Mouse (Mus musculus) spleen, adult 2 months (tissue): ENCODE results near the gene Cdr2l.

ENCODE experiments used
- CTCF ChIP-seq: fragments of 200-500 bp; IDR thresholded peaks from 2 replicates; pipeline ENCODE4 v1.5.1; 2011; ENCODE audit warnings: mild to moderate bottlenecking, inconsistent platforms; ENCODE audit not compliant: insufficient read depth, insufficient read length, insufficient replicate concordance; ENCODE audit errors: extremely low read depth
- POLR2A ChIP-seq: fragments of 200-500 bp; IDR thresholded peaks from 2 replicates; pipeline ENCODE4 v1.6.1; 2011; ENCODE audit warnings: low read depth, low read length, inconsistent platforms

DNA sequence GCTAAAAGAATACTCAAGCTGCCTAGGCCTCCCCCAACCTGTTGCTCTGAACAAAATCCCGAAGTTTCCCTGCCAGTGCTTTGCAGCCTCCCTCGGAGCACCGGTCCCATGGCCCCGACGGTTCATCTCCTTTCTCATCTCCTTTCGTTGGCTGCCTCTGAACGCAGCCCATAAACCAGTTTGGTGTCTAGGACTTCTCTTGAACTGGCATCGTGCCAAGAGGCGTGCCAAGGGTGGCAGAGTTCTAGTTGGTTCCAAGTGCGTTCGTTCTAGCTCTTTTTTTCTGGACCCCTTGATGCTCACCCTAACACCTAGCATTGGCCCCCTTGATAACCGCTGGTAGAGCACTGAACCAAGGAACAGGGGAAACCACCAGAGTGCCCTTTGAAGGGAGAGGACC is 46.5 kb upstream of the Cdr2l start:
- TF ChIP-seq POLR2A (no peak), CTCF (no peak)
